Mouse (Mus musculus) ES-E14 (cell line): Measurements from ENCODE around the gene Ccdc148.

Experiments
- MAFK ChIP-seq: IDR thresholded peaks from 2 replicates; pipeline ENCODE4 v1.6.1; 2014; ENCODE audit warnings: mild to moderate bottlenecking, low read depth, low read length, inconsistent platforms; ENCODE audit not compliant: insufficient read depth
- ZC3H11A ChIP-seq: IDR thresholded peaks from 2 replicates; pipeline ENCODE4 v1.6.1; 2012; ENCODE audit warnings: low read depth, mild to moderate bottlenecking, inconsistent platforms, low read length, borderline replicate concordance
- ZNF384 ChIP-seq: IDR thresholded peaks from 2 replicates; pipeline ENCODE4 v1.6.1; 2012; ENCODE audit warnings: low read depth, low read length, inconsistent platforms

- TF ChIP-seq ZNF384 (no peak), MAFK (no peak), ZC3H11A (no peak)
These were observed 47.8 kb upstream of the Ccdc148 start for GRCm38 (mm10) chr2:59208276-59208675.
